Mouse (Mus musculus) intestine, embryonic 14.5 days (tissue): ENCODE measurements around the gene Fndc3b. TPM values are rescaled to one million over a fixed set of nuclear protein-coding genes. Genes with fewer than 3 reads are reported as not detected.

Experiments
- ATAC-seq: fragments of 200-750 bp; cut with Nextera tagmentation; replicated peaks from 2 replicates; pipeline ENCODE4 v1.8.0; 2017; ENCODE audit warnings: low read depth, moderate number of reproducible peaks, moderate TSS enrichment, moderate library complexity; ENCODE audit not compliant: low FRiP score, low TSS enrichment
- DNase-seq: peaks from one replicate; pipeline ENCODE4 v3.0.0-alpha.2; 2018; ENCODE audit warnings: low spot score
- H3K27ac ChIP-seq: fragments of 300-500 bp; sonication (generic); 2 replicates; pipeline ENCODE4 v1.5.1; 2014; ENCODE audit warnings: low read depth, mild to moderate bottlenecking, control low read depth
- H3K27me3 ChIP-seq: fragments of 300-500 bp; sonication (generic); replicated peaks from 2 replicates; pipeline ENCODE4 v1.6.1; 2014; ENCODE audit warnings: low read length, control low read depth; ENCODE audit not compliant: control insufficient read depth, insufficient read depth
- H3K36me3 ChIP-seq: fragments of 300-500 bp; sonication (generic); 2 replicates; pipeline ENCODE4 v1.6.1; 2014; ENCODE audit warnings: low read length, control low read depth; ENCODE audit not compliant: control insufficient read depth, insufficient read depth
- H3K4me1 ChIP-seq: fragments of 300-500 bp; sonication (generic); replicated peaks from 2 replicates; pipeline ENCODE4 v1.6.1; 2014; ENCODE audit warnings: low read length, control low read depth, mixed read lengths; ENCODE audit not compliant: control insufficient read depth, insufficient read depth
- H3K4me2 ChIP-seq: fragments of 300-500 bp; sonication (generic); 2 replicates; pipeline ENCODE4 v1.6.1; 2014; ENCODE audit warnings: low read length
- H3K4me3 ChIP-seq: fragments of 300-500 bp; sonication (generic); 2 replicates; pipeline ENCODE4 v1.5.1; 2014; ENCODE audit warnings: low read depth, low read length, control low read depth, mixed read lengths
- H3K9ac ChIP-seq: fragments of 300-500 bp; sonication (generic); 2 replicates; pipeline ENCODE4 v1.6.1; 2014; ENCODE audit warnings: mild to moderate bottlenecking, low read length
- H3K9me3 ChIP-seq: fragments of 300-500 bp; sonication (generic); 2 replicates; pipeline ENCODE4 v1.6.1; 2016; ENCODE audit warnings: low read length, control low read depth; ENCODE audit not compliant: control insufficient read depth
- WGBS: fragments of 180-500 bp; shearing (Covaris S2); extraction: QIAGEN DNeasy Blood & Tissue Kit; methylation state at CpG from one replicate; pipeline ENCODE4 v1.1.7; 2014; 5-methylcytosine and 5-hydroxymethylcytosine counted together
- polyA plus RNA-seq: library from polyadenylated mRNA; unstranded; fragments of >200 nt; fragmentation: Nextera tagmentation; extraction: Ambion mirVana; gene quantifications from 2 replicates; pipeline ENCODE4 v1.2.1, GENCODE M21; 2014

Gene Fndc3b
- polyA plus RNA-seq, 1 experiment from 2014 or later: 26.1 TPM

GRCm38 (mm10) chr3:27616421-27617236, 94.5 kb downstream of the Fndc3b start:
- no peak for DNase-seq
- H3K9me3 ChIP-seq: no peaks in the 10 kb centered on the region
- peak overlapping the region; percentile 6; the same call in 1 of the 2 replicates for H3K27ac ChIP-seq
- peaks cover 15% of the 10 kb centered on the region for H3K4me1 ChIP-seq
- no peak overlapping the region for H3K4me3 ChIP-seq
- no peak overlapping the region for H3K4me2 ChIP-seq
- peaks cover 9% of the 10 kb centered on the region for H3K36me3 ChIP-seq
- ATAC-seq: no peak
- H3K27me3 ChIP-seq: no peaks in the 10 kb centered on the region
- no peak overlapping the region for H3K9ac ChIP-seq
- 49% methylated on average over 19 of the region's 19 CpGs for WGBS

DNA sequence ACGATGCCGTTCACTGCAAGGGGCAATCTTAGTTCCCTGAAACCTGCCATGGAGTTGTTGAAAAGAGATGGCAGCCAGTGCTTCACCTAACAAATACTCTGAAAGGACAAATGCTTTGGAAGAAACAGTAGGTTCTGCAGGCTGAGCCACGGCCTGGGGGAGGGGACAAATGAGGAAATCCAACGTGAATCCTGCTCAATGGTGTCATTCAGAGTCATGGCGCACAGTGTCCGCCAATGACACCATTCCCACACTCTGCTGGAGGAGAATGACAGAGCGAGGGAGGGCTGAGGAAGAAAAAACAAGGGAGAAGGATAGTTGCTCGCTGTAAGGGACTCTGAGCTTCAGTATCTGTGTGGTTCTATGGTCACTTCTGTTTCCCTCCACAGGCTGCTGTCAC, 95.6 kb downstream of the Fndc3b start:
- no peak overlapping the region for H3K27ac ChIP-seq
- peaks cover 9% of the 10 kb centered on the region for H3K36me3 ChIP-seq
- H3K9me3 ChIP-seq: no peaks in the 10 kb centered on the region
- H3K9ac ChIP-seq: no peak overlapping the region
- no peaks in the 10 kb centered on the region for H3K27me3 ChIP-seq
- 78% methylated on average over 8 of the region's 8 CpGs for WGBS
- ATAC-seq (0 out of 2 replicates have a peak, but pooled peaks have one; percentile 28), DNase-seq (no peak)
- H3K4me3 ChIP-seq: no peak overlapping the region
- no peak overlapping the region for H3K4me2 ChIP-seq
- peaks cover 15% of the 10 kb centered on the region for H3K4me1 ChIP-seq

DNA sequence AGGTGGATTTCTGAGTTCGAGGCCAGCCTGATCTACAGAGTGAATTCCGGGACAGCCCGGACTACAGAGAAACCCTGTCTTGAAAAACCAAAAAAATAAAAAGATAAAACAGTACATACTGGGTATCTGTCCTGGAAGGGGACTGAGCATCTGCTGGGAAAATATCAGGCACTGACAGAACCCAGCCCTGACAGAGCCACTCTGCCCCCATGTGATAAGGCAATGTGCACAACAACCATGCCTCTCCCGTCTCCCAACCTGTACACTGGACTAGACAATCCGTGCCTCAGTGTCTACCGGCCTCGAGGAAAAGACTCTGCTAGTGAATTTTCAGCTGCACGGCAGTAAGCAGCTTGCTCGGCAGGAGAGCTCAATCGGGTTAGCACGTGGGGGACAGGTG, 97.3 kb downstream of the Fndc3b start:
- Histone ChIP-seq H3K4me3 (no peak overlapping the region), H3K36me3 (peaks cover 6% of the 10 kb centered on the region), H3K27ac (no peak overlapping the region), H3K4me2 (no peak overlapping the region), H3K27me3 (no peaks in the 10 kb centered on the region), H3K4me1 (peaks cover 15% of the 10 kb centered on the region), H3K9me3 (no peaks in the 10 kb centered on the region), H3K9ac (no peak overlapping the region)
- 91% methylated on average over 11 of the region's 11 CpGs for WGBS
- no peak for ATAC-seq
- DNase-seq: no peak

DNA sequence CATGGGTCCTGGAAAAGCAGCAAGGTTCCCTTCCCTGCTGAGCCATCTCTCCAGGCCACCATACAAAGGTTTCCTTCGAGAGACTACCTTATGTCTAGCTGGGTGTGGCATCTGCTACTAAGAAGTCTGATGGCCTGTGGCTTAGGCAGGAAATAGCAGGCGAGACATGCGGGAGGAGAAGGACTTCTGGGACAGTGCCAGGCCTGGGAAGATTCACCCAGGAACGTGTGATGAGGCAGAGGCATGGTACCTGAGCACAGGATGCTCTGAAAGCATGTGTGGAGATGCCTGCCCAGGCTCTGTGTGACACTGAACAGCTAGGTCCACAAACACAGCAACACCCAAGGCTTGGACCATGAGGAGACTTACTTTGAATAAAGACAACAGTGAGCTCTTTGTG, 98.1 kb downstream of the Fndc3b start:
- 0 out of 2 replicates have a peak, but pooled peaks cover 3% of the 10 kb centered on the region for H3K36me3 ChIP-seq
- H3K4me2 ChIP-seq: no peak overlapping the region
- peaks cover 14% of the 10 kb centered on the region for H3K4me1 ChIP-seq
- H3K27me3 ChIP-seq: no peaks in the 10 kb centered on the region
- H3K9me3 ChIP-seq: no peaks in the 10 kb centered on the region
- 55% methylated on average over 4 of the region's 4 CpGs for WGBS
- DNase-seq: no peak
- no peak overlapping the region for H3K9ac ChIP-seq
- no peak overlapping the region for H3K27ac ChIP-seq
- no peak overlapping the region for H3K4me3 ChIP-seq
- ATAC-seq: no peak

GRCm38 (mm10) chr3:27611986-27612385, 99.1 kb downstream of the Fndc3b start:
- DNase-seq: no peak
- Histone ChIP-seq H3K9ac (no peak overlapping the region), H3K4me2 (no peak overlapping the region), H3K4me3 (no peak overlapping the region), H3K9me3 (no peaks in the 10 kb centered on the region), H3K36me3 (no peaks in the 10 kb centered on the region), H3K27me3 (no peaks in the 10 kb centered on the region), H3K27ac (no peak overlapping the region), H3K4me1 (peaks cover 15% of the 10 kb centered on the region)
- ATAC-seq: no peak
- 87% methylated on average over 5 of the region's 5 CpGs for WGBS

DNA sequence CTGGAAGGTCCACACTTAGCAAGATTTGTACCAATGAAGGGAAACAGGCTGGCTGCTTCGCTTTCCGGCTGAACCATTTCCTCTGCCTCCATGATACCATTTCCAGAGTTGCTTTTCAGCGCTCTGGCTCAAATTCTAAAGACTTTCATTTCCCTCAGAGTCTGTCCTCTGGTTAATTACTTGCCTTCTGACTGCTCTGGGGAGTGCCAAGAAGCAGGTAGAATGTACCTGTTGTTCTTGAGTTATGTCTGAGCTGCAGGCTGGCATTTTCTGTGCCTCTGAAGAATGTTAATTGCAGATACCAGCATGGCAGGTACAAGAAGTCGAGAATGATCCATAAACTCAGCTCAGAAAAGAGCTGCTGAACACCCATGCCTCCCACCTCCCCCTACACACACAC, 100.6 kb downstream of the Fndc3b start:
- no peaks in the 10 kb centered on the region for H3K9me3 ChIP-seq
- WGBS: 73% methylated on average over 4 of the region's 4 CpGs
- H3K4me1 ChIP-seq: peaks cover 11% of the 10 kb centered on the region
- H3K9ac ChIP-seq: no peak overlapping the region
- no peaks in the 10 kb centered on the region for H3K36me3 ChIP-seq
- no peaks in the 10 kb centered on the region for H3K27me3 ChIP-seq
- no peak overlapping the region for H3K4me2 ChIP-seq
- no peak for DNase-seq
- ATAC-seq: no peak
- no peak overlapping the region for H3K27ac ChIP-seq
- H3K4me3 ChIP-seq: no peak overlapping the region

- no peak for ATAC-seq
- H3K4me1 ChIP-seq: peaks cover 11% of the 10 kb centered on the region
- no peaks in the 10 kb centered on the region for H3K36me3 ChIP-seq
- no peaks in the 10 kb centered on the region for H3K27me3 ChIP-seq
- no peak overlapping the region for H3K27ac ChIP-seq
- WGBS: 71% methylated on average over 1 of the region's 1 CpGs
- no peak for DNase-seq
- no peak overlapping the region for H3K4me3 ChIP-seq
- no peaks in the 10 kb centered on the region for H3K9me3 ChIP-seq
- no peak overlapping the region for H3K9ac ChIP-seq
- no peak overlapping the region for H3K4me2 ChIP-seq
These were observed 101.0 kb downstream of the Fndc3b start for GRCm38 (mm10) chr3:27610089-27610488.

DNA sequence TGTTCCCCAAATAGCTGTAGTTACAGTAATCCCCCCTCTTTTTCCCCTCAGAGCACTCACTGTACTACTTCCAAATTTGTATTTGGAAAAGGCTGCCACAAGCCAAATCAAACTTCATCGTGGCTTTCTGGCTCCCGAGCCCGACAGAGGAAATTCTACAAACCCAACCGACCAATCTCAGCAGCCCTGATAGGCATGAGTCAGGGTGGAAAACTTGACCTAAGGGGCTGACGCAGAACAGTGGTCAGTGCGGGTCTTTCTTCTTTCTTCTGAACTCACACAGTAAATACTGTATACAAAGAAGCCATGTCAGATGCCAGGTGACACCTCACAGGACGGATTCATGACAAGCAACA, 103.3 kb downstream of the Fndc3b start:
- ATAC-seq (no peak), DNase-seq (no peak)
- H3K9me3 ChIP-seq: no peaks in the 10 kb centered on the region
- H3K9ac ChIP-seq: no peak overlapping the region
- no peak overlapping the region for H3K4me3 ChIP-seq
- H3K4me1 ChIP-seq: peaks cover 11% of the 10 kb centered on the region
- no peaks in the 10 kb centered on the region for H3K27me3 ChIP-seq
- H3K36me3 ChIP-seq: no peaks in the 10 kb centered on the region
- H3K27ac ChIP-seq: peak overlapping the region; percentile 38; the same call in 1 of the 2 replicates
- WGBS: 51% methylated on average over 7 of the region's 7 CpGs
- H3K4me2 ChIP-seq: no peak overlapping the region
